Mouse (Mus musculus) ovary, postnatal 36 days (tissue): ENCODE measurements at regions not wholly inside any gene's neighbourhood (a gene's known extent, or its start where the extent isn't known, plus 50 kb on each side); places are given as distances from the start of the nearest gene placed in this dataset.
A peak's percentile ranks its signal among the peaks of the same experiment; 100 is the strongest.

Experiments
- DNase-seq: peaks from one replicate; pipeline ENCODE4 v3.0.0; 2022; ENCODE audit warnings: low spot score, mixed read lengths

DNA sequence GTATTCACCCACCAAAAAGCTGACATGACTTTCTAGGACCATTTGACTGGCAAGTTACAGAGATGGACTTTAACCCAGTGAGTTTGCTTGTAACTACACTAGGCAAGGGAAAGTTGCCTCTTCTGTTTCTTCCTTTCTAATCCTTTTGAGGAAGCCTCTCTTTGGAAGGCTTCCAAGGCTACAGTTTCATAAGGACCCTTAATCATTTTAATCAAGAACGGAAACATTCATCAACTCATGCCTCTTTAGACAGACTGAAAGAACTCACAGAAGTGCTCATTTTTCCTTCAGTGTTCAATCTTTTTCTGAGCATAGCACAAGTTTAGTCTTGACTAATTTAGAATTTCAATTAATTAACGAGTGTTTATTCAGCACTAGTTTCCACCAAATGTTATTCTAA, 84.2 kb downstream of the Ddx1 start:
- no peak for DNase-seq

DNA sequence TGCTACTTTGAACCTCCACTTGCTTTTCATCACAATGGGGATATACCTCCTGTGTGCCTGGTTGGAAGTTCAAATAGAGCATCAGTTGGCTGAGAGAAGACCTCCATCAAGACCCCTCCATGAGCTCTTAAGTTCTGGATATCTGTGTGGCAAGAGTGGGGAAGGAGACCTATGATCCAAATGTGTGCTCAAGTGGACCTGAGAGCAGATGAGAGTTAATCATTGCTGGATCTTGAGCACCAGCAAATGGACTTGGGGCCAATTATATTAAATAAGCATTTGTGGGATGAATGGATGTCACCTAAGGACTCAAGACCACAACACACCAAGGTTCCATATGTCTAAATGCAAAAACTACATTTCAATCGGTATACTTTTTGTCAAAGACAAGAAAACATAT, 88.0 kb downstream of the Ddx1 start:
- no peak for DNase-seq

DNA sequence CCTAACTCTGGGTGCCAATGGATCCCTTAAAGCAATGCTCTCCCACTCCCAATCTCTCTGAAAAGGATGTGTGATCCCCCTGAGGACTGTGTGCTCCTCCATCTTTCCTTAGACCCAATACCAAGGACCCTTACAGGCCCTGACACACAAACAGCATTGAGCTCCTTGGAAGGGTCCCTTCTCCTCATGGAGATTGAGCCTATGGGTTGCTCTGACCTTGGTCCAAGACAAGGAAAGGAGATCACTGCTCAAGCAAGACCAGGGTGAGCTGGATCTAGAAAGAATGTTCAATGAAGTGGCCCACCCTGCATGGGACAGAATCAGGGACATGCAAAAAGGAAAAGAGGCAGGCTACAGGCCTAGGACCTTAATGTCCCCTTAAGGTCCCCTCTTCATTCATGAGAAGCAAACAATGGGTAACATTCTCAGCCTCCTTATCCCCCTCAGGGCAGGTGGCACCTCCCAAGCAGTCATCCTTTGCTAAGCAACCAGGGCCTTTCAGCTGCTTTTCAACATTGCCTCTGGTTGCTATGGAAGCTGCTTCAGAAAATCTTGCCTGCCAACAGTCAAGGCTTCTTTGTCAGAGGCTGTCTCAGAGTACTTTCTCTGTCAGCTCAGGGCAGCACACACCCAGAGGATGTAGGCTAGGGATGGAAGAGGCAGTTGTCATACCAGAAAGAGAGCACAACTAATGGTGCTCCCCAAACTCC, 89.5 kb downstream of the Ddx1 start:
- no peak for DNase-seq

DNA sequence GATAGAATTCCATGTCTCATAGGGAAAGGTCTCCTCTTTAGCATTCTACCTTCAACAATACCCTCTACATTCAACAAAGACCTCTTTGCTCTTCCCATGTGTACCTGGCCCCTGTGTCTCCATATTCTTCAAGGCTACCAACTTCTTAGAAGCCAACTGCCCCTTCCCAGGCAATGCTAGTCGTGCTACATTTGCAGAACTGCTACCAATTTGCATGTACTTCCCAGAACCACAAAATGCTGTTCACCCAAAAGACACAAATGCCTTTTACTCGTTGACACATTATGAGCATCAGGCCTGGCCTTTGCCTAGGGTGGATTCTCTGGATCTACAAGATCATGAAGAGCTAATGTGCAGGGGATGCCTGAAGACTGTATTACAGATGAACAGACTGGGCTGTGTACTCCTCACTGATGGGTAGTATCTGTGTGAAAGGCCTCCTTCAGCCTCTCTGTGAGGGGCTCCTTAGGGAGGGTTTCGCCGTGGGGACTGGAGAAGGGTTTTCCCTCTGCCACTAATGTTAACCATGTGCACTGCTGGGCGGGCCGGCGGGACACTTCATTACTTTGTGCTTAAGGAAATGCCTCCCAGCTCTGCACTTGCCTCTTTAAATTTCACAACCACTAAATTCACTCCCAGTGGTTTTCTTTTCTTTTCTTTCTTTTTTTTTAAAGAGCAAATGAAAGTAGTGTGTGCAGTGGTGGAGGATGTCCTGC, 91.2 kb downstream of the Ddx1 start:
- no peak for DNase-seq

GRCm38 (mm10) chr12:13157089-13157488, 91.9 kb downstream of the Ddx1 start:
- no peak for DNase-seq

DNA sequence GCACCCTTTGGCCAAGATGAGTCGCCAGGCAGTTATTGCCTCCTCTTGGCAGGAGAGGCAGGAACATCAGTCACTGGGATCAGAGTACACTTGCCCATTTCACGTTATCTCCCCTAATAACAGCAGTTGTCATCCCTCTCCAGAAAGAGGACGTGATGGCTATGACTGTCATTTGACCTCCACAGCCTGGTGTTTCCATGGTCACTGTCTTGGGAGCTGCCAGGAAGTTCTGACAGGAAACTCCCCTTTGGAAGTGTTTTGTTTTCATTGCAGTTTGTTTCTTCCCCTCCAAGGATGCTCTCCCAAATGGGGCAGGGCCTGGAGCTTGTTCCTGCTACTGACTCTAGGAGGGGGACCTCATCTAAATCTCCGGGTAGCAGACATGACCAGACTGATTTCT, 98.3 kb downstream of the Ddx1 start:
- DNase-seq = no peak

GRCm38 (mm10) chr12:13147251-13147650, 101.8 kb downstream of the Ddx1 start:
- no peak for DNase-seq

DNA sequence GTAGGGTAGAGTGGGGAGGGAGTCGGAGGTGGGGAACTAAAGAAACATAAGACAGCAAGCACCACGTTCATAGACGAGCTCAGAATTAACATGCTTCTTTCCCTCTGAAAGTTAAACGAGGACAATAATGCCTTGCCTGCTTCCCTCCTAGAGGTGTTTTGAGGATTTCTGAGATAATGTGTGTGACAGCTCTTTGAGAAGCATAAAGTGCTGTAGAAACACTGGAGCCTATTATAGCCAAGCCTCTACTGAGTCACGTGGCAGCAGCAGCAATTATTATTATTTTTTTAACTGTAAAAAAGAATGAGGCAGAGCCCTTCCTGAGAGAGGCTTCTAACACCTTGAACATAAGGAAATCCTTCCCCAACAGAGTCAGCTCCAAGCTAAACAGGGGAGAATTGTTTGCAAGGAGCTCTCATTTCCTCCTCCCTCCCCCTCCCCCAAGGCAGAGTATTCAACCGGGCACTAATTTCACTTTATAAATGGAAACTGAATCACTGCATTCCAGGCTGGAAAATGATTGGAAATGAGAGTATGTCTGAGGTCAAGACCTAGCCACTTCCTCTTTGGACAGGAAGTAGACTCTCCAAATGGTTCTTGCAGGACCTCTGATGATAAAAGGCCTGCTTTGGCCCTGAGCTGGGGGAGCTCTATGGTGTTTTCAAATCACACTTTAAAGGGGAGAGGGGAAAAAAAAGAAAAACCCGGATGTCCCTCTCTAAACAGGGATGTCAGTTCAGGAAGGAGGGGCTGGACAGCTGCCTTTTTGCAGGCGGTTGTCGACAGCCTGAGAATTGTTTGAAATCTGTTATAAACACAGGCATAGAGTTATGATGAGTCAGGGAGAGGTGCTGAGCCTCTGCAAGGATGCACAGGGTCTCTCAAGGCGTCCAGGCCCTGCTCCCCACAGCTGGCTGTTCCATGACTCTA, 103.6 kb downstream of the Ddx1 start:
- no peak for DNase-seq

GRCm38 (mm10) chr12:13144739-13145138, 104.3 kb downstream of the Ddx1 start:
- no peak for DNase-seq

- no peak for DNase-seq
These were observed 108.4 kb downstream of the Ddx1 start for GRCm38 (mm10) chr12:13140636-13141035.

GRCm38 (mm10) chr12:13139189-13139588, 109.8 kb downstream of the Ddx1 start:
- DNase-seq = no peak

DNA sequence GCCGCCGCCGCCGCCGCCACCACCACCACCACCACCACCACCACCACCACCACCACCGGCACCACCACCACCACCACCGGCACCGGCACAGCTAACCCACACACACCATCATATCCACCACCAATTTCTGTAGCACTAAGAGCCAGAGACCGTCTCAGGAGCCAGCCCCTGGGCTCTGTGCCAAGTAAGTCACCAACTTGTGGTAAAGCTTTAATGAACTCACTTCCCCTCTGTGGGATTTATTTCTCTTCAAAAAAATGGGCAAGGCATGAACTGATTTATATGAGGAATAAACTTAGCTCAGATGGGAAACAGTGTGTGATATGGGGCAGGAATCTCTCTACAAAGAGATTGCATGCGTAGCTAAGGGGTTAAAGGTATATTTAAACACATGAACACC, 114.8 kb downstream of the Ddx1 start:
- no peak for DNase-seq

GRCm38 (mm10) chr12:13129677-13130082, 119.3 kb downstream of the Ddx1 start:
- DNase-seq = peak; percentile 44

DNA sequence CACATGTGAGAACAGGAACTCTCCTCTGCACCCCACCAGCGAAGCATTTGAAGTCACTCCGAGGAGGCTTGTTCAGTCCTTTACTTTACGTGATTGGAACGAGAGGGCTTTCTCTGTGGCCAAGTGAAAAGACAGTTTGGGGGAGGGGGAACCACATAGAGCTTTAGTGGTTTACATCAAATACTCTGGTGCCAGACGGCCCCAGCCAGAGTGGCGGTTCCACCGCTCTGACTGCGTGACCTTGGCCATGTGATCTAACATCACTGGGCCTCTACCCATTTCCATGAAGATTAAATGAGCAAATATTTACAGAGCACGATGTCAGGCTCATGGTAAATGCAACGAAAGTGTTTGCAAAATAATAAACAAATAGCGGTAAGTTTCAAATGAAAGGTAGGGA, 121.6 kb downstream of the Ddx1 start:
- no peak for DNase-seq

GRCm38 (mm10) chr12:13125054-13125453, 124.0 kb downstream of the Ddx1 start:
- DNase-seq = no peak

- DNase-seq = peak; percentile 21
These were observed 126.7 kb downstream of the Ddx1 start for GRCm38 (mm10) chr12:13122282-13122681.

DNA sequence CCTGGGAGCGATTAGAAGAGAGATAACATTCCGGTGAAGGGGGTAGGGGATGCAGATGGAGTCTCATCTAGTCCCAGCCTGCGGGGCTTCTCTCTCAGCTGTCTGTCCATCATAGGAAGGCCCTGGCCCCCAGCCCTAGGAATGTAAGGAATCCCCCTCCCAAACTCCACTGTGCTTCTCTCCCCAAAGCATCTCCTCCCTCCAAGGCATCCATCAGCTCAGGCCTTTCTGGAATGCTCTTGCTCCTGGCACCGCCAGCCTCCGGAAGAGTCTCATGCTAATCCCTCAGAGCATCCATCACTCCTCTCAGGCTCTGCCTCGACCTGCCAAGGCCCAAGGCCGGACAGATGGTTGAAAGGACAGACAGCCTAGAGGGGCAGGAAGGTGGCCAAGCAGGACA, 128.4 kb downstream of the Ddx1 start:
- DNase-seq = no peak

- no peak for DNase-seq
These were observed 129.4 kb downstream of the Ddx1 start for GRCm38 (mm10) chr12:13119653-13120052.

DNA sequence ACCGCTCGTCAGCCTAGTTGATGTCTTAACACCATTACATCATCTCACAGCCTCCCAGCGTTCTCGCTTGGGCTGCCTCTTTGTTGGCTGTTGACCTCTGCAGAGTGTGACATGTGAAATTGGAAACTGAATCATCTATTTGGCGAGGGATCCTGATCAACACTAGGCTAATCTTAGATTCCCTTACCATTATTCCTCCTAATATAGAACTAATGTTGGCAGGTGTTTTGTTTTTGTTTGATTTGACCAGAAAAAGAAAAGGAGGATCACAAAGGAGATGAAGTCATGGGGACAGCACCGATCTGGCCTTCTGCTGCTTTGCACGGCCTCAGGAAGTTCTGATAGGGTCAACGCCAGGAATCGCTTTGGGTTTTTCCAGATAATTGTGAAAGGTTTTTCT, 131.0 kb downstream of the Ddx1 start:
- DNase-seq = no peak

DNA sequence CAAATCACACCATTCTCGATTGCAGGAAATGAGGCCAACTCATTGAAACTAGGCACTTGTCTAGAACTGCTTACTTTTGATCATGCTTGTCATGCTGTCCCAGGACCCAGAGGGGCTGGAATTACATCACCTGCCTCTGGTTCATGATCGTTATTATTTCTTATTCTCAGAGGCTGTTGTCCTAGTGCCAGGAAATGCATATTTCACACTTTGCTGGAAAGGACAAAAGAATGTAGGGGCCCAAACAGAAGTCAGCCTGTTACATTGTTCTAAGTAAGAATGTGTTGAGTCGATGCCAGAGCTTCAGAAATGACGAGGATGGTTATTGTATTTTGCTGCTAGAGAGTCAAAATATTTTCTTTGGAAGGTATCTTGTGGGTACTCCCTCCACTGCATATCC, 134.7 kb downstream of the Ddx1 start:
- no peak for DNase-seq

DNA sequence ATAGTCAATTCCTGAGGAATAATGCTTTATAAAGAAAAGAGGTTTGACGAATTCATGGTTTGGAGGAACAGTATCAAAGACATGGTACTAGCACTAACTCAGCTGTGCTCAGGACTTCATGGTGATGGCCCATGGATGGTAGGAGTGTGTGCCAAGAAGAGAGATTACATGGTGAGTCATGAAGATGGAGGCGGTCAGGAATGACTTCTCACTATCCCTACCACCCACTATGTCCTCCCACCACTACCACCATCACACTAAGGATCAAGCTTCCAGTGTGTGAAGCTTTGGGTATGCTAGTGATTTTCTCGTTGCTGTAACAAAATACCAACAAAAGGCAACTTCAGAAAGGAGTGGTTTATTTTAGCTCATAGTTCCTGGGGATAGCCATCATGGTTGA, 142.1 kb downstream of the Ddx1 start:
- no peak for DNase-seq

GRCm38 (mm10) chr12:13100505-13101354, 148.3 kb downstream of the Ddx1 start:
- DNase-seq = peak; percentile 36
